Mouse (Mus musculus) megakaryocyte, embryonic 14.5 days (primary cell): ENCODE results near the gene Uqcc2.

Experiments
- FLI1 ChIP-seq: IDR thresholded peaks from 2 replicates; pipeline ENCODE4 v1.6.1; 2012; ENCODE audit warnings: low read length, inconsistent platforms, mixed read lengths
- GATA1 ChIP-seq: IDR thresholded peaks from 3 replicates; pipeline ENCODE4 v1.6.1; 2012; ENCODE audit warnings: mixed read lengths, low read length, inconsistent platforms, borderline replicate concordance

DNA sequence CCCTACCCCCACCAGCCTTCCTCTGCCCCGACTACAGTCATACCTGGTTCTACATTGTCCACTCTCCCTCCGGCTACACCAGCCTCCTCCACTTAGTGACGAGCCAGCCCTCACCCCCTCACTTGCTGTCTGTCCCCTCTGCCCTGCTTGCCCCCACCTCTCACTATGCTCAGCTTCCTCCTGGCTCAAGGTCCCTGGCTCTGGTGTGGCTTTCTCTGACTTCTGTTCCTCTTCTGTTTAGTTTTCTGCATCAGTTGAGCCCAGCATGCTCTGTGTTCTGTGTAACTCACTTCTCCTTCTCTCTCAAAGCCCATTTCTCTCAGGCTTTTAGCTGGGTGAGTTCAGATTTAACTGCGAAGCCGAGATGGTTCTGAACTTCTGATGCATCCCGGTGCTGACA lies 59.5 kb downstream of the Uqcc2 start:
- no peak for TF ChIP-seq GATA1
- no peak for TF ChIP-seq FLI1
